Mouse (Mus musculus) olfactory bulb, adult 2 months (tissue): ENCODE data around the gene Flt3.

ENCODE experiments used
- CTCF ChIP-seq: fragments of 200-500 bp; IDR thresholded peaks from 2 replicates; pipeline ENCODE4 v1.5.1; 2012; ENCODE audit warnings: low read depth, mild to moderate bottlenecking, low read length, moderate library complexity; ENCODE audit not compliant: insufficient read depth
- POLR2A ChIP-seq: fragments of 200-500 bp; IDR thresholded peaks from 2 replicates; pipeline ENCODE4 v1.6.1; 2012; ENCODE audit warnings: mild to moderate bottlenecking, low read depth, low read length, moderate library complexity; ENCODE audit not compliant: insufficient read depth

DNA sequence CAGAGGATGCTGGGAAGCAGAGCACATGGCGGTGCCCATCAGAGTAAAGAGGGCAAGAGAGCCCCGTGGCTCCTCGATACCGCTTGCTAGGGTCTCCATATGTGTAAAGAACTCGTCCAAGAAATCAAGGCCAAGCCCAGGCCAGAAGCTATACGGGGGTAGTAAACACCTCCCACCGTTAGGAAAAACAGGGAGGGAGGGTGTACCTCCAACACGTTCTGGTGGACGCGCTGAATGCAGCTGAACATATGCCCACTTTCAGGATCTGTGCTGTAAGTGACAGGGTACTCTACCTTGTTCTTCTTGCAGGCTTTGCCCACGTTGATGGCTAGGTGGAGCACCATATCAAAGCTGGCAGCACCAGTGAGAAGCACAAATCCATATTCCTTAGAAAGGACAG is 74.4 kb downstream of the Flt3 start:
- TF ChIP-seq CTCF (no peak), POLR2A (no peak)
